In the genomic region with DNA sequence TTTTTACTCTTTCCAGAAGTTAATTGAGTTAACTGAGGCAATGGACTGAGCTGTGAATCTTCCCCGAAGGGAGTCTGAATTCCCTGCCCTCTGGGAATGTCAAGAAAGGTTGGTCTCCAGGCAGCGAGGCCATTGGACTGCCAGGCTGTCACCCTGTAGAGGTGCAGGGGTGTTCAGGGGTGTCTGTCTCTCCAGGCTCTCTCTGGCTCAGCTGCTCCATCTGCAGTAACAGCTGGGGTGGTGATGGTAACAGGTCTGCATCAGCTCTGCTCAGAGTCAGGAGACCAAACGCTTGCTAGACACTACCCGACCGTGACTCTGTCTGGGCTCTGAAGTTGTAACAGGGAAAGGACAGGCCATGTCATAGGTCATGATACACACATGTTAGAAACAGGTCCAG, we compare ENCODE assay signal across 11 mouse cellular contexts.
"Had no signal": no experiment of that assay in that cellular context is flagged by ENCODE, and none has a peak within 500 bp of the region (broad histone marks: within the 10 kb centered on the region; RNA-seq: fewer than 3 reads in every experiment).

No protein-coding gene starts in this region.

- DNase-seq: kidney, adult 8-10 months; kidney, postnatal 25 days; layer of hippocampus, adult 9-11 months; lung, adult 18-20 months; right cerebral cortex, adult 18-20 months; right cerebral cortex, postnatal 25 days; thymus, postnatal 36 days had no signal

- H3K9ac ChIP-seq: limb, embryonic 13.5 days; liver, embryonic 14.5 days; midbrain, embryonic 13.5 days; neural tube, embryonic 15.5 days had no signal

- H3K27ac ChIP-seq: limb, embryonic 13.5 days; liver, embryonic 14.5 days; midbrain, embryonic 13.5 days; neural tube, embryonic 15.5 days had no signal

- ATAC-seq: midbrain, embryonic 13.5 days had no signal

- H3K27me3 ChIP-seq: limb, embryonic 13.5 days; midbrain, embryonic 13.5 days; neural tube, embryonic 15.5 days had no signal

- H3K36me3 ChIP-seq: limb, embryonic 13.5 days; midbrain, embryonic 13.5 days; neural tube, embryonic 15.5 days had no signal

- H3K4me3 ChIP-seq: limb, embryonic 13.5 days; midbrain, embryonic 13.5 days; neural tube, embryonic 15.5 days had no signal

- H3K9me3 ChIP-seq: limb, embryonic 13.5 days; midbrain, embryonic 13.5 days; neural tube, embryonic 15.5 days had no signal

- H3K4me2 ChIP-seq: limb, embryonic 13.5 days; midbrain, embryonic 13.5 days; neural tube, embryonic 15.5 days had no signal
